Mouse (Mus musculus): ENCODE data around the gene Lrp10. TPM values are rescaled to one million over a fixed set of nuclear protein-coding genes. Genes with fewer than 3 reads are reported as not detected.
A peak's percentile ranks its signal among the peaks of the same experiment; 100 is the strongest.

Gene Lrp10
- polyA plus RNA-seq, 1 experiment from 2014 or later = 93.7 TPM

DNA sequence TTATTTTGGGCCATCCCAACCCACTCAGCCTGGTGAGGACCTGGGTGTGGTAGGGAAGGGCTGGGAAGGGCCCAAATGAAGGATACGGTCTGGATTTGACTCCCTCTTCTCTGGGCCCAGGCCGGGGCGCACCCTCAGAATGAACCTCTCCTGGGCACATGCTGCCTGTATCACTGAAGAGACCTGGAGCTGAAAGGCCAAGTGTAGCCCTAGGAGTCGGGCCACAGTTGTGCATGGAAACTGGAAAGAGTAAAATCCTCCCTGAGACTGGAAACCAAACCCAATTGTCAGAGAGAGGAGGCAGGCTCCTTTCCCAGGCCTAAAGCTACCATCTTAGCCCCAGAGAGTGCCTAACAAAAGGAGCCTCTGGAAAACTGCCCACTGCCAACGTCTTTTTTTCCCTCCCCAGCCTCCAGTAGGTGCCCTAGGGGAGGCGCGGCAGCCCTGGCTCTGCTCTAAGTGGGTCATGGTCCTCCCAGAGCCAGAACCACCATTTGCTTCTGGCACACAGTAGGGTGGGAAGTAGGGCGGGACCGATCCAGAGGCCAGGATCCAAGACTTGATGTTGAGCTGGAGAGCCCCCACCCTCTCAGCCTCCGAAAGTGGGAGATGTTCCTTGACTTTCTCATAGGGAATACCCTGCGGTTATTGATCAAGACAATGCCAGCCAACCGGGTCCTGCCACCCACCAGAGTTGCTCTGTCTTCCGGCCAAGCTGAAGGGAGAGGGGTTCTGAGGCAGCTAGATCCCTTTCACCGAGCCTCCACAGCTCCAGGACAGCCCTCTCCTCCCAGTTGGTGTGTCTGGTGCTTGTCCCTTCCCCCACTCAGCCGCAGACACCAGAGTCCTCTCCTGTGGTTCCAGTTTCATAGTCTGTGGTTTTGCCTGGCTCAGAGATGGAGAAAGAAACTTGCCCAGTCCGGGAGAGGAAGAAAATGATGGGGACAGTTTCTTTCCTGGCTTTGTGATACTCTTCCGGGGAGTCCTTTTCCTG lies 30.8 kb upstream of the Lrp10 start:
- no peak for DNase-seq (ENCODE audit: low spot score)

GRCm38 (mm10) chr14:54433941-54434531 lies 29.9 kb upstream of the Lrp10 start:
- no peak for DNase-seq (ENCODE audit: low spot score)

DNA sequence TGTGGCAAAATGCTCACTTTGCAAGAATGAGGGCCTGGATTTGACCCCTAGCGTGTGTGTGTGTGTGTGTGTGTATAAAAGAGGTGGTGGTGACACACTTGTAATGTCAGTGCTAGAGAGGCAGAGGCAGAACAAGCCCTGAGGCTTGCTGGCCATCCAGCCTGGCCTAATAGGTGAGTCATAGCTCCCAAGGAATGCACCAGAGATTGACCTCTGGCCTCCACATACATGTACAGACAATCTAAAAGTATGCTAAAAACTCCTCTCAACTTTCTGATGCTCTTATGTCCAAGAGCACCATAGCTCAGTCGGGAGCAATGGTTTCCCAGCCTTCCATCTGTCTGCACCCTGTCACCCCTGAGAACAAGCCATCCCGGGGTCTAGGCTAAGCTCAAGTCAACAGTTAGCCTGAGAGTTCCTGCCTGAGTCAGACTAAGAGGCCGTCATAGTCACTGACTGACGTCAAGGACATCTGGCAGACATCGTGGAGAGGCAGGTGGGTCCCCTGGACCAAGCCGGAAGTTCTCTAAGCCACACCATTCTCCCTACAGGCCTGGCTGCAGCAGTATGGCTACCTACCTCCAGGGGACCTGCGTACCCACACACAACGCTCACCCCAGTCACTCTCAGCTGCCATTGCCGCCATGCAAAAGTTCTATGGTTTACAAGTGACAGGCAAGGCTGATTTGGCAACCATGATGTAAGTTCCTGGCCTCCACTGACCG lies 28.6 kb upstream of the Lrp10 start:
- DNase-seq (ENCODE audit: low spot score) = peak; percentile 31

- no peak for DNase-seq (ENCODE audit: low spot score)
Observed at GRCm38 (mm10) chr14:54439155-54439554, 24.8 kb upstream of the Lrp10 start.

GRCm38 (mm10) chr14:54439610-54440009 lies 24.3 kb upstream of the Lrp10 start:
- no peak for DNase-seq (ENCODE audit: low spot score)

DNA sequence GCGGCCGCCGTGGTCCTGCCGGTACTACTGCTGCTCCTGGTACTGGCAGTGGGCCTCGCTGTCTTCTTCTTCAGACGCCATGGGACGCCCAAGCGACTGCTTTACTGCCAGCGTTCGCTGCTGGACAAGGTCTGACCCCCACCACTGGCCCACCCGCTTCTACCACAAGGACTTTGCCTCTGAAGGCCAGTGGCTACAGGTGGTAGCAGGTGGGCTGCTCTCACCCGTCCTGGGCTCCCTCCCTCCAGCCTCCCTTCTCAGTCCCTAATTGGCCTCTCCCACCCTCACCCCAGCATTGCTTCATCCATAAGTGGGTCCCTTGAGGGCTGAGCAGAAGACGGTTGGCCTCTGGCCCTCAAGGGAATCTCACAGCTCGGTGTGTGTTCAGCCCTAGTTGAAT lies 23.4 kb upstream of the Lrp10 start:
- no peak for DNase-seq (ENCODE audit: low spot score)

DNA sequence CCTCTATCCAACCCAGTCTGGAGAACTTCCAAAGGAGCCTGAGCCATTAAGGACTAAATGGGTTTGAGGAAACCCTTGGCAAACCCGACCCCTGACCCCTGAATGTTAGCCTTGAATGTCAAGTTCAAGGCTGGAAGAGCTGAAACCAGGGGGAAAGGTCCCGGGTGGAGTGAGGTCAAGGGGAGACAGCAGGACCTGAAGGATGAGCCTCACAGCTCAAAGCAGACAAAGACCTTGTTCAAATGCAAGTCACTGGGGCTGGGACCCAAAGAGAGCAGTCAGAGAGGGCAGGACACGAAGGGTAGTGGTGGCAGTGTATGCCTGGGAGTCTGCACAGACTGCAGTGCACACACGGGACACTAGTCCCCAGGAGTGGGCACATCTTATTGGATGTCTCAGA lies 22.6 kb upstream of the Lrp10 start:
- DNase-seq (ENCODE audit: low spot score) = no peak

DNA sequence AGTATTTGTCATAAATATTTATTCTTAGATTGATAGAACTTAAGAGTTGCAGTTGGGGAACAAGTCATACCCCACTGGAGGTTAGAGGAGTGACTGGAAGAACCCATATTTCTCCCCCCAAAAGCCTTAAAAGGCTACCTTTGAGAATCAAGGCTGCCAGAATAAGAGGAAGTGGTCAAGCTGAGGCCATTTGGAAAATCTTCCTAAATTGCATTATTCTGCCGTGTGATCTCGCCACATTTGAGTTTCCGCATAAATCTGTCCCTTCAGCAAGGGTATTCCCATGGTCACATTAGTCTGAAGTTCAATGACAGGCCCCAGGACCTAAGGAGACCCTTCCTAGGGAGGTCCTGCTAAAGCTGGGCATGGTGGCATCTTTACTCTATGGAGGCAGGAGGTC lies 21.4 kb upstream of the Lrp10 start:
- DNase-seq (ENCODE audit: low spot score) = no peak

DNA sequence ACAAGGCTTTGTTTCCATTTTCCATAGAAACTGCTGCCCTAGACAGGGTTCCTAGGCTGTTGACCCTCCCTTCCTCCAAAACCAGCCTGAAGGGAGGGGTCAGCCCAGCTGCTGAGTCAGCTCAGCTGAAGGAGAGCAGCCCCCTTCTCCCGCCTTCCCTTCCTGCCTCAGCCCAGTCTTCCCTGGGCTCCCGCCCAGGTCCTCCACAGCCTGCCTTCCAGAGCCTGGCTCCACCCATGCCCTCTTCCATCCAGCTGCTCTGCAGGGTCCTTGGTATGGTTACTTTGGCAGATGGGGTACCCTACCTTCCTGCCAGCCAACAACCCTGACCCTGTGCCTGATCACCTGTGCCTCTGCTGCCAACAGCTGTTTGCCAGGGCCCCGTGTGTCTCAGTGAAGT lies 20.7 kb upstream of the Lrp10 start:
- DNase-seq (ENCODE audit: low spot score) = no peak

DNA sequence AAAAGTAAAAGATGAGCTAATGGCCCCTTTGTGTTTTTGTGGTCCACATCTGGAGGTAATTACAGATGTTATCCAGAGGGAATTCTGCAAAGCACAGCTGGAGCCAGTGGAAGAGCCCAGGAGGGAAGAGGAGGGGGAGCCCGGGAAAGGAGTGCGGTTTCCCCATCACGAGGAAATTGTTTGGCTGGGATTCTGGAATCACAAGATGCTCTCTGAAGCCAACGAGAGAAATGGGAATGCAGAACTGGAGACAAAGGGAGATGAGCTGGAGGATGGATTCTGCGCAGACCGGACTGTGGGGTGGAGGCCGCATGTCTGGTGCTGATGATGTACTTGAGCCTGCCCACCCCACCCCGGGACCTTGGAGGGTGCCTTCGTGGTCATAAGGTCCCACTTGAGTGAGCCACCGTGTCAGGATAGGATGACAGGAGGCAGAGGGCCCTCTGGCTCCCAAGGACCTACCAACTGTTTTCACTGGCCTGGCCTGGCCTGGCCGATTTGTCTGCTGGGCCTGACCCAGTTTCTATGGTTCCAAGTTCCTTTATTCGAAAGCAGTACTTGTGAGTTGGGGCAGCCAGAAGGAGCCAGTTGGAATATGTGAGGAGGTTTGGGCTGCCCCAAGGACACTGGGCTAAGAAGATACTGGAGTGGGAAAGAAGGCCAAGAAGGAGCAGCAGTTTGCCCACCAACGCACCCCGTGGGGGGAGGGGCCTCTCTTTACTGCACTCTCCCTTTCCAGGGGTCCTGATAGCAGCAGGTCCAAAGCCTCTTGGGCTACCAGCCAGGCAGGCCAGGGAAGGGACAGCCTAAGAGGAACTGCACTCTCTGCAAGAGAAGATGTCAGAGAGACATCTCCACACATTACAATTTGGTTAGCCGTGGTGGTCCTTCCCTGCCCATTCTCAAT lies 20.0 kb upstream of the Lrp10 start:
- DNase-seq (ENCODE audit: low spot score) = no peak

DNA sequence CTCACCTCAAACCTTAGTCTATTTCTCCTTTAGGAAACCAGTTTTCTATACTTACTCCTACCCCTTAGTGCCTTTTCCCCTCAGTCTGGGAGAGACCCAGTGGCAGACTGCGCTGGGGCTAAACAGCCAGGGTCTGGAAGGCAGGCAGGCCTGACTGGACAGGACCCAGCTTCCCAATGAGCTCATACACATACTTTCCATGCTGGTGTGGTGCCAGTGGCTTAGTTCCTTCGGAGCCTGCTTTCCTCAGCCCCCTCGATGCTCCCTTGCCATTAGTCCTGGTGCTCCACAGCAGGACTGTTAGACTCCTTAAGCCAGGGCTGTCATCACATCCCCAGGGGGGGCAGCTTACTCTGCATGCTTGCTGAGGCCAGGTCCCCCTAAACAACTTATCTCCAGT lies 18.5 kb upstream of the Lrp10 start:
- no peak for DNase-seq (ENCODE audit: low spot score)

- no peak for DNase-seq (ENCODE audit: low spot score)
Observed at GRCm38 (mm10) chr14:54453566-54453965, 10.4 kb upstream of the Lrp10 start.

DNA sequence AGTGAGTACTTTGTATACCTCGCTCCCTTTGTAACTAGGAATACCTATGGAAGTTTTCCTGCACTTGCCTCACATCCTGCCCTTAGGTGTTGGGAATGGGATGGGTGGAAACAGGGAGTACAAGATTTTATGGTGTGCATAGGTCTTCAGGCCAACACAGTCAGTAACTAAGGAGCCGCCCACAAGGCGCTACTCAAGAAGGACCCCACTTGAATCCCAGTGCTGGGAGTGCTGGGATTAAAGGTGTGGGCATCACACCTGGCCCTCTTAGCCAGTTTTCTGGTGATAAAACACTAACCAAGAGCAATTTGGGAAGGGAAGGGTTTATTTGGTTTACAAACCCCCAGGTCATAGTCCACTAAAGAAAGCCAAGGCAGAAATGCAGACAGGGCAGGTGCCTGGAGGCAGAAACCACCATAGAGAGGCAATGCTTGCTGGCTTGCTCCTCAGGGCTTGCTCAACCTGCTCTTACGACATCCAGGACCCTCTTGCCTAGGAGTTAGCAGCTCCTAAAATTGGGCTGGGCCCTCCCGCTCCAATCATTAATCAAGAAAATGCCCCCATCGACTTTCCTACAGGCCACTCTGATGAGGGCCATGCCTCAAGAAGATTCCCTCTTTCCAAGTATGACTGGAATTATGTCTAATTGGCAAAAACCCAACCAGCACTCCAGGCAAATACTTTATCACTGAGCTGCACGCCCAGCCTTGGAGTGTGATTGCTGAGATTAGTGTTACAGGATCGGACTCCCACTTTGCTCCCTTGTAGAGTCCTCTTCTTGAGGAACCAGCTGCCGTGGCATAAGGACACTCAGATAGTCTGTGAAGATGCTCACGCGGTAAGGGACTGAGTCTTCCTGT lies 9.0 kb upstream of the Lrp10 start:
- DNase-seq (ENCODE audit: low spot score) = no peak

GRCm38 (mm10) chr14:54457907-54458569 lies 5.9 kb upstream of the Lrp10 start:
- DNase-seq (ENCODE audit: low spot score) = no peak

DNA sequence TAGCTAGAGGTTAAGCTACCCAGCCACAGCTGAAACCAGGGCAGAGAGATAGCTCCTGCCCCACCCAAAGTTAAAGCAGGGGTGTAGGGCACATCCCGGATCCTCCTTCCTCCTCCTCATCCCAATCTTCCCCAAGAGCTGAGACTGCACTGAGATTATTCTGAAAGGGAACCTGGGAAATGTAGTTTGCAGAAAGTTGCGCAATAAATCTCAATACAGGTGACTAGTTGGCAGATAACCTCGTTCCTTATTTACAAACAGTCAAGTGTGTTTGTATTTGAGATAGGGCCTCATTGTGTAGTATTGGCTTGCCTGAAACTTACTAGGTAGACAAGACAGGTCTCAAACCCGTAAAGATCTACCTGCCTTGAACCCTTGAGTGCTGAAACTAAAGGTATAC lies 1.8 kb upstream of the Lrp10 start:
- no peak for DNase-seq (ENCODE audit: low spot score)

- DNase-seq (ENCODE audit: low spot score) = no peak
Observed at GRCm38 (mm10) chr14:54463108-54463958, 604 bp upstream of the Lrp10 start.

DNA sequence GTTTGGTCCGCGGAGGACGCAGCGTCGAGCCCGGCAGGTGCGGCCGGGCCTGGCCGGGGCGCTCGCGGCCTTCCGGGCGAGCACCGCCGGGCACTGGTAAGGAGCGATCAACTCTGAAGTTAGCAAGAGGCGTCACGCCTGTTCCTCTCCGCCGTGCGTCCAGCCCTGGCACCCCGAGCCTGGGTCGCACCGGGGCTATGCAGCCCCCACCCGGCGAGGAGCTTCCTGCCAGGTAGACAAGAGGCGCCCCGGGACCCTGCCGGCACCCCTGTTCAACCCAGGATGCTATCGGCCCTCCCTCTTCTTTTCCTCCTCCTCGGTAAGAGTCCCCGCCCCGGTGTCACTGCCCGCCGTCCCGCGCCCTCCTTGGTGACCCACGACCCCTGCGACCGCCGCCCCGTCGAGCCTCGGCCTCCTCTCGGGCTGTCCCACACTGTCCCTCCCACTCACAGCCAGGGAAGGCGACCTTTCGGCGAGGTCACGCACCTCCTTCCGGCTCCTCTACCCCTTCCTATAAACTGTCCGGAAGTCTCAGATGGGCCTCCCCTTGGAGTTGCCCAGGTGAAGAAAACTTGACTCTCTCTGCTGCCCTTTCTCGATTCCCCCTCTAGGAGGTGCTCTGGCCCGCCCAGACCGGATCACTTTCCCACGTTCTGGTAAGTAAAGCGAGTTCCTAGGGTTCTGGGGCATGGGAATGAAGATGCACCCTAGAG lies 512 bp downstream of the Lrp10 start:
- DNase-seq (ENCODE audit: low spot score) = peak; percentile 76

- DNase-seq (ENCODE audit: low spot score) = no peak
Observed at GRCm38 (mm10) chr14:54471467-54471866, 7.5 kb downstream of the Lrp10 start.
